Mouse (Mus musculus) urinary bladder, postnatal 25 days (tissue): ENCODE results near the gene Zfp715.
A peak's percentile ranks its signal among the peaks of the same experiment; 100 is the strongest.
"Not testable (repeated sequence)": the region's sequence is repeated elsewhere in the genome, so short reads cannot be mapped to it uniquely, and the experiment has no call there.

ENCODE experiments used
- DNase-seq: peaks from one replicate; pipeline ENCODE4 v3.0.0; 2022; ENCODE audit warnings: low spot score

Gene Zfp715

DNA sequence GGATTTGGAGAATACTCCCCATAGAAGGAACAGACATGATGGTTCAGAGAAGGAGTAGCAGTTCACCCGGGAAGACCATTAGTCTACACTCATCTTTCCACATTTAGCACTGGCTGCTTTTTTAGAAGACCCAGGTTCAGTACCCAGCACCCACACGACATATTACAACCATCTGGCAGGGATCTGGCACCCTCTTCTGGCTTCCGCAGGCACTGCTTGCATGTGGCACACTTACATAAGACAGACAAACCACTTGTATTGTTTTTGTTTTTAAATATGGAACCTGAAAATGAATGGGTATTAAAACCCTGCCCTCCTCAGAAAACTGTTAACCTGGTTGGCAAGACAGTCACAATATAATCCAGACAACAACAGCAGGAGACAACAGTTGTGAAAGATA lies 21.6 kb downstream of the Zfp715 start:
- DNase-seq: no peak

DNA sequence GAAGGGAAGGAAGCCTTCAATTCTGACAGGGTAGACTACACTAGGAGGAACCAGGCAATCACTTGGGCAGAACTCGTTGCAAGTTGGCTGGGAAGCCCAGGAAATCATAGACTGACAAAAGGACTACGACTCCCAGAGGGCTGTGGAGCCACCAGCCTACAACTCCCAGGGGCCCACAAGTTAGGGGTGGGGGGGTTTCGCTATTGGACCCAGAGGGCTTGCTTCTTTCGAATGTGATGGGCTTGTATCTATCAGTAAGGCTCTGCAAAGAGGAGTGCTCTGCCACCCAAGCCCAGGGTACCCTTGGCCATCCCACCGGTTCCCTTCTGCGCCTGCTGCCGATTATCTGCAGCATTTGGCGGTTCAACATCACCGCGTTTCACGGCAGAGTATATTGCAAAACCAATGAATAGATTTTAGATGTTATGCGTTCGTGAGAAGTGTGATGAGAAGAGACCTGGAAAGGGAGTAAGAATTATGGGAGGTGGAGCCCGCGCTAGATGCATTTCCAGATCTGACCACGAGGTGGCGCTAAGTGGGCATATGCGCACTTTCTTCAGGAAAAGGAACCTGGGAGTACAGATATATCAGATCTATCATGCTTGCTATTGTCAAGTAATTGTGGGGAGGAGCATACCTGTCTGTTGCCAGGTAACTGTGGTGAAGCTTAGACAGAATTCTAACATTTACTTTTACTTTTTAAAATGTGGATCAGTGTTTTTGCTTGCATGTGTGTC lies 30.1 kb downstream of the Zfp715 start:
- DNase-seq: peak; percentile 81

DNA sequence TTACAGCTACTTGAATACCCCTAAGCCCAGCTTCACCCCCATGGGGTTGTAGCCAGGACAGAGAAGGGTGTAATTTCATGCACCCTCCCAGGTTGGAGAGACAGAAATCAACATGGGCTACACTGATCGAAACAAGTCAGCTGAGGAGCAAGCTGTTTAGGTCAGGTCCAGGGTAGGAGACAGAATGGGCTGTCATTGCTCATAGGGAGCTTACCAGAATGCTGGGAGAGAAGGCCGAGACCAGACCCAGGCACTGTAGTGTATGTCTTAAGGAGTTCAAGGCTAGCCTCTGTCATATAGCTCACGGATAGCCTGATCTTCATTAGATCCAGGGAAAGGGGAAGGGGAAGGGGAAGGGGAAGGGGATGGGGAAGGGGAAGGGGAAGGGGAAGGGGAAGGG lies 30.6 kb downstream of the Zfp715 start:
- DNase-seq: no peak

DNA sequence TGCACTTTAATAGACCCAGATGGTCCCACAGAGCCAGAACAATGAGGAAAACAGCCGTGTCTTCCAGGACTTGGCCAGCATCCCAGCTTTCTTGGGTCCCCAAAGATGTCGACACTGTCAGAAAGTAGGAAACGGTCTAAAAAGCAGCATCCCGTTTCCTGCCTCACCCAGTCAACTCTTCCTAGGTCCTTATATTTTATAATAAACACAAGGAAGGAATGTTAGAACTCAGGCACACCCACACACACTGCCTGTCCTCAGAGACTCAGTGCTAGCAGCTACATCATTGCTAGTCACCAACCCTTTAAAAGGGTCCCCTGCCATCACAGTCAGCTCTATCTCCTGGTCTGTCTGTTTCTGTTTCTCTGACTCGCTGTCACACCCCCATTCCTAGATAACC lies 35.7 kb downstream of the Zfp715 start:
- DNase-seq: no peak

DNA sequence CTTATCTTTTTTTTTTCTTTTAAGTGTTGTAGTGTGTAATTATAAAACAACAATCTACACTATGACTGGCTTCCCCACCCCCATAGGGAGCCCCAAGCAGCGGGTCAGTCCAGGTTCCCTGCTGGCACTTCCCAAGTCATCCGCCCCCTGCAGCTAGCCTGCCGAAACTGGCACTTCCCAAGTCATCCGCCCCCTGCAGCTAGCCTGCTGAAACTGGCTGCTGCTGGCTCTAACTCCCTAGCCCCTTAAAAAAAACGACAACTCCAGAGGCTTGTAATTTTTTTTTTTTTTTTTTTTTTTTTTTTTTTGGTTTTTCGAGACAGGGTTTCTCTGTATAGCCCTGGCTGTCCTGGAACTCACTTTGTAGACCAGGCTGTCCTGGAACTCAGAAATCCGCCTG lies 36.9 kb downstream of the Zfp715 start:
- DNase-seq: not testable (repeated sequence)

DNA sequence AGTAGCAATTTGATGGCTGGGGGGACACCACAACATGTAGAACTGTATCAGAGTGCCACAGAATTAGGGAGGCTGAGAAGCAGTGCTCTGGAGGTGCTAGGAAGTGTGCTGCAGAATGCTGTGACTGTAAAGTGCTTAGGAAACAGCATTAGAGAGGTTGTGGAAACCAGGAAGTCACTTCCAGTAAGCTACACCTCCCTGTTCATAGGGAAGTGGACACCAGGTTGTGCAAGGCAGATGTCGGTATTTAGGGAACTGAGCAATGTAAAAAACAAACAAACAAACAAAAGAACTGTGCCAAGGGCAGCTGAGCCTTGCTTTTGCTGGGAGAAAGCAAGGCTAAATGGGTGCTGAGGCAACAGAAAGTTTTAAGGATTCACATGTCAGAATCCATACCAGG lies 39.6 kb downstream of the Zfp715 start:
- DNase-seq: no peak

DNA sequence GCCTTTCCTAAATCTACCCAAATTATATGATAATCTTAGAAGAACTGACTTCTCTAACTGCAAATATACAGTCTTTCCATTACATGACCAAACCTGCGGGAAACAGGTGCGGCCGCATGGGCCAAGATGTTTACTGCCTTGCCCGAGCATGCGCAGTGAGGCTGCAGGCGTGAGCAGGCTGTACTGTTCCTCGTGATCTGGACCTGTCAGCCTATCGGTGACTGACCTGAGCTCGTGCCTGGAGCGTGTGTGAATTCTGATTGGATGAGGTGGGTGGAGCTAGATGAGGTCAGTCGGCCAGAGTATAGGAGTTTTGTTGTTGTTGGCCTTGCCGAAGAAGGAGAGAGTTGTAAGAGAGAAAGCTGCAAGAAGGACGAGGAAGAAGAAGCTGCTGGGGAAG lies 45.7 kb downstream of the Zfp715 start:
- not testable (repeated sequence) for DNase-seq

DNA sequence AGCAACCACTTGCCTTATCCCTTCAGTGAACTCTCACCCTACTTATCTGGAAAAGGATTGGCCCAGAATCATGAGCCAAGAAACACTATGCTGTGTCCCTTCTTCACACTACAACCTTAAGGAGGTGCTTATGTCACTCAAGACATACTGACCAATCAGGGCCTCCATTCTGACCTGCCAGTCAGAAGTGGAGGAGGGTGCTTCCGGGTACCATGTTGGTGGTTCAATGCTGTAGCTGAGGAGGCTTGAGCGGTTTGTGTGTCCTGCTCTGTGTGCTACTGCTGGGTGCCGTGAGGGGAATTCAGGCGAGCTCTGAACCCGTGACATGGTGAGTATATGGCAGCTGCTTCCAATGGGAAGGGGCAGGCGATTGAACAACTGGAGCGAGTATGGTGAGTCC lies 59.6 kb downstream of the Zfp715 start:
- no peak for DNase-seq

DNA sequence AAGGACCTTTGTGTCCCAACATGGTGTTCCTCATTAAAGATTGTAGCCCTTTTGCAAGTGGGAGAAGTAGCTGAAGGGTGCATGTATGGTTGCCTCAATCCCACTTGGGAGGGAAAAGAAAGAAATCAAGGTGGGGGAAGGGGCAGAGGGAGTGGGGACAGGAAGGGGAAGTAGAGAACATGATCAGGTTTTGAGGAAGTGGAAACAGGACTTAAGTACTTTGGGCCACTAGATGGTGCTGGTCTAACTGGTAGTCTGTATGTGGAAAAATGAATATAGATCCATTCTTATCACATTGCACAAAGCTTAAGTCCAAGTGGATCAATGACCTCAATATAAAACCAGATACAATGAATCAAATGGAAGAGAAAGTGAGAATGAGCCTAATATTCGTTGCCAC lies 62.4 kb downstream of the Zfp715 start:
- not testable (repeated sequence) for DNase-seq
